Mouse (Mus musculus) fat pad, adult 2 months (tissue): ENCODE measurements around the gene Gm6217.
"Not testable (repeated sequence)": the region's sequence is repeated elsewhere in the genome, so short reads cannot be mapped to it uniquely, and the experiment has no call there.

Experiments
- DNase-seq: peaks from one replicate; pipeline ENCODE4 v3.0.0-alpha.2; 2011; ENCODE audit warnings: low read depth, low spot score; ENCODE audit errors: extremely low read depth

Gene Gm6217

GRCm38 (mm10) chr1:82931326-82931725 is at the start of gene Gm6217:
Gm6217 (minus strand) TSS chr1:82931399.
- not testable (repeated sequence) for DNase-seq

GRCm38 (mm10) chr1:82977840-82978239 is 46.6 kb upstream of the Gm6217 start:
- DNase-seq = no peak

DNA sequence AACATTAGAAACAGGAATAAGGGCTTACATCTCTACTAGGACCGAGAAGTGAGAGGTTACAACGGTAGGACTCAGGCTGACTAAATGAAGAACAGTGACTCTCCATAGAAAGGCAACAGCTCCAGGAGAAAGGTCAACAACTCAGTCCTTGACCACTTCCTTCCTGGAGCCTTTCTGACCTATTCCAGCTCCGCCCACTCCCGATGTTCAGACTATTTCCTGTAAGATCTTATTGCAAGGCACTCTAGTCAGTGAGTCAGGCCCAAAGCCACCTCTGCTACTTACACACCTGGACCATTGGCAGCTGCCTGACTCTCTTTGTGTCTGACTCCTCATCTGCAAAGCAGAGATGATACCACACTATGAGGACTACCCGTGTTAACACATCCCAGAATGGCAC is 44.6 kb upstream of the Gm6217 start:
- no peak for DNase-seq

- DNase-seq = no peak
Observed at GRCm38 (mm10) chr1:82974342-82974741, 43.1 kb upstream of the Gm6217 start.

DNA sequence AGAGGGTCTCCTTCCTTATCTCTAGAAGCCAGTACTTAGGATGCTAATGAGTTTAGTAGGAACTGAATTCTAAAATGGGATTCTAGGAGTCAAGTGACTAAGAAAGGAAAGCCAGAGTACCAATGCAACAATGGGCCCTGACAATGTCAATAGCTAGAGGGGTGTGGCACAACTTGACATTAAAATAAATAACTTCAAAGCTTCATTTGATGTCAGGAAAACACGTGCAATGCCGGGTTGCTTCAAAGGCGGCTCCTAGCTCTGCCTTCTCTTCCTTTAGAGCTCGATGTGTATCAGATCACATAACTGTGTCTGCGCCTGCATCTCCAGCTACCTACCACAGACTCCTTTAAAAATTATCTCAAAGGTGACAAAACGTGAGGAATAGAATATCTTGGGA is 42.7 kb upstream of the Gm6217 start:
- no peak for DNase-seq

GRCm38 (mm10) chr1:82973244-82973643 is 42.0 kb upstream of the Gm6217 start:
- no peak for DNase-seq

- no peak for DNase-seq
Observed at GRCm38 (mm10) chr1:82972046-82972445, 40.8 kb upstream of the Gm6217 start.

DNA sequence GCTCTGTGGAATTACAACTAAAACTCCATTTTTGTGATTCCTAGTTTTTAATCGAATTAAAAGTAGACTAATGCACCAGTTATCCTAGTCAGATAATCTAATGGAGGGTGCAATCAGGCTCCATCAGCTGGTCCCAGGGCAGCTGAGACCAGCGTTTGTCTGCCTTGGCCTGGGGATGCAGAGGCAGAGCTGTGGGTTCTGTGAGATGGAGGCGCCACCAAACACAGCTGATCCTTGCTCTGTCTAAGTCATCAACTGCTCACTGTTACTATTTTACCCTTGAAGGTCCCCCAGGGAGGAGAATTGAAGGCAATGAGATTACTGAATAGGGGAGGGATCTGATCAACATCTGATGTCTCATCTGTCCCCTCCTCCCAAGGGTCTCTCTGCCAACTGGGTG is 35.2 kb upstream of the Gm6217 start:
- no peak for DNase-seq

- no peak for DNase-seq
Observed at GRCm38 (mm10) chr1:82959870-82960385, 28.7 kb upstream of the Gm6217 start, which contains the start of gene Gm47955. Gm47955 (plus strand) TSS chr1:82960286.

- not testable (repeated sequence) for DNase-seq
Observed at GRCm38 (mm10) chr1:82955913-82956312, 24.7 kb upstream of the Gm6217 start, which contains the start of gene Gm7544. Gm7544 (minus strand) TSS chr1:82956013.

GRCm38 (mm10) chr1:82948601-82949000 is 17.4 kb upstream of the Gm6217 start:
- DNase-seq = no peak

DNA sequence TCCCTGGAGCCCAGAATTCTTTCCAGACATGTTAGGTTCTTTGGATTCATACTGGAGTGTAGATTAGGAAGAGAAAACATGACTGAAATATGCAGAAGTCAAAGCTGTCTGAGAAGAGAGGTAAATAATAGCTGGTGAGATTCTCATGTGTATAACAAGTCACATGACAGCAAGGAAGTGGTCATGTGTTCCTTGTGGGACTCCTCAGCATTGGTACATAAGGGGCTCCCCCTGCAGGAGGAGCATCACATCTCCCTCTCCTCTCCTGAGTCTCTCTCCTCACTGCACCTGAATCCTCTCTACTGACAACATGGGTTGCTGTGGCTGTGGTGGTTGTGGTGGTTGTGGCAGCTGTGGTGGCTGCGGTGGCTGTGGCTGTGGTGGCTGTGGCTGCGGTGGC is 14.8 kb upstream of the Gm6217 start:
- DNase-seq = not testable (repeated sequence)

DNA sequence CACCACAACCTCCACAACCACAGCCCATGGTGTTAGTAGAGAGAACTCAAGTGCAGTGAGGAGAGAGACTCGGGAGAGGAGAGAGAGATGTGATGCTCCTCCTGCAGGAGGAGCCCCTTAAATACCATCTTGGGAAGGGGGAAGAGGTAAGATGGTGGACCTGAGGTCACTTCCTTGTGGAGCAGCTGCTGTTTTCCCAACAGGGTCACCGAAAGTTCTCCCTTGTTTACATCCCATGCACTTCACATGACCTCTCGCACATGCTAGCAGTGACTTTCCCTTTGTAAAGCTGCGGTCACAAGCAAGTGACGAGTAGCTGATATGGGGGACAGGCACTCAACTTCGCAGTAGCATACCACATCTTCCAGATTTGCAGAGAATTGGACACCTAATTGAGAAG is 12.1 kb upstream of the Gm6217 start, which contains the start of gene A030003K21Rik:
Gene A030003K21Rik (minus strand): TSS at position 94 of the 400 bp plus-strand sequence.
- DNase-seq = not testable (repeated sequence)

GRCm38 (mm10) chr1:82942505-82942904 is 11.3 kb upstream of the Gm6217 start:
- DNase-seq = not testable (repeated sequence)

DNA sequence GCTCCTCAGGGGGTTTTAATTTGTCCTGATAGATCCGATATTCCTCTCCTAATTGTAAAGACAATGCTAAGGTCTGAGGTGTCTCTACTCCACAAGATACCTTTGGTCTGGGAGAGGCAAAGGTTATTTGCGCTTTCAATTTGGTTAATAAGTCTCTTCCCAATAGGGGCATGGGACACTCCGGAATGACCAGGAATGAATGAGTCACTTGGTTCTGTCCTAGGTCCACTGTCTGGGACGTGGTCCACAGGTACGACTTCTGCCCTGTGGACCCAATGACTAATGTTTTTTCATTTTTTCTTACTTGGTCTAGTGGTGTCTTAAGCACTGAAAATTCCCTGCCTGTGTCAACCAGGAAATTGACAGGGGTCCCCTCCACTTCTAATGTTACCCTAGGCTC is 7.5 kb upstream of the Gm6217 start:
- no peak for DNase-seq

- DNase-seq = not testable (repeated sequence)
Observed at GRCm38 (mm10) chr1:82930558-82930957, 641 bp downstream of the Gm6217 start.

GRCm38 (mm10) chr1:82924650-82925049 is 6.5 kb downstream of the Gm6217 start, which contains the start of gene A030014E15Rik:
A030014E15Rik (plus strand) TSS chr1:82924917.
- no peak for DNase-seq

DNA sequence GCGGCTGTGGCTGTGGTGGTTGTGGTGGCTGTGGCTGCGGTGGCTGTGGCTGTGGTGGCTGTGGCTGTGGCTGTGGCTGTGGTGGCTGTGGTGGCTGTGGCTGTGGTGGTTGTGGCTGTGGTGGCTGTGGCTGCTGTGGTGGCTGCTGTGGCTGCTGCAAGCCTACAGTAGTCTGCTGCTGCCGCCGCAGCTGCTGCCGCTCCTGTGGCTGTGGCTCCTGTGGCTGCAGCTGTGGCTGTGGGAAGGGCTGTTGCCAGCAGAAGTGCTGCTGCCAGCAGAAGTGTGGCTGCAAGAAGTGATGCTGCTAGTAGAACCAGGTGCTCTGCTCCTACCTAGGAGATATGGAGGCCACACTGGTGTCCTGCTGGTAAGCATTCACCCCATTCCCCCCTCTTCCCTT is 17.8 kb downstream of the Gm6217 start:
- not testable (repeated sequence) for DNase-seq

DNA sequence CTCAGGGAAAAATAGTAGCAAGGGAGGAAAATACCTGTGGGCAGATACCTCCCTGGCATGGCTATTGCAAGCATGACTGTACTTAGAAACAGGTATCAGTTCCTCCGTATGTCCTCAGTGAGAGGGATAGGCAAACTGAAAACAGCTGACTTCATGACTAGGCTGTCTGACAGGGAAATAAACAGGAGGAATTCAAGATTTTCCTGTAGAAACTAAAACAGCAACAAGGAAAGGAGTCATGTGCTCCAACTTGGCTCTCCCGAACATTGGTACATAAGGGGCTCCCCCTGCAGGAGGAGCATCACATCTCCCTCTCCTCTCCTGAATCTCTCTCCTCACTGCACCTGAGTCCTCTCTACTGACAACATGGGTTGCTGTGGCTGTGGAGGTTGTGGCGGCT is 18.2 kb downstream of the Gm6217 start, which contains the start of gene A030005L19Rik:
Gene A030005L19Rik (plus strand): TSS at position 301 of the 400 bp plus-strand sequence.
- no peak for DNase-seq

DNA sequence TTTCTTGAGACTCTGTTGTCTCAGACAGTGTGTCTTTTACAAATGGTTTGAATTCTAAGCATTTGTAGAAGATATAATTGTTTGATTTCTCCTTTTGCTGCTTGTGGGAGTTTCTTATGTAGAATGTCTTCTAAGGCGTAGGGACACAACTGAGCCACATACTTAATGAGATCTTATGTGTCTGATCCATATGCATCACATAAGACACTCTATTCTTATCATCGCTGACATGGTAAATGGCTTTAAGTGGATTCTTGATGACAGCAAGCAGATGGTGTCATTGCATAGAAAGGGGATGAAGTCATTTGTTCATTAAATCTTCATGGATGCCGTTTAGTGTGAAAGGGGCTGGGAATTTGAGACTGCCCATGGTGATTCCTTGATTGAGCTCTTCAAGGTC is 25.3 kb downstream of the Gm6217 start:
- DNase-seq = no peak

DNA sequence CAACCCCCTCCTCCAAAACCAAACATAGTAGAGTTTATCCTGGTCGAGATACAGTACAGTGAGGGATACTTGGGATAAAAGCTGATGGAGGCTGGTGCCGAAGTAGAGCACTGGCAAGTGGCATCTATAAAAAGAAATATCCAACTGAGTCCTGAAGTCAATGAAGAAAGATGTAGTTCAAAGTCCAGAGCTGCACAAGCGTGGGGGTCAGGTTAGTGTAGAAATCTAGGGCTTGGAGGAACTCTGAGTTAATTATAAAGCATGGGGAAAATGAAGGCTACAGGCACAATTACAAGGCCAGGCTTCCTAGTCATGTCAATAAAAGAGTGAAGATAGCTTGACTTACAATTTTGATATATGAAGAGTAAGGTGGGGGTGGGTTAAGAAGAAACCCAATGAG is 30.0 kb downstream of the Gm6217 start:
- no peak for DNase-seq

DNA sequence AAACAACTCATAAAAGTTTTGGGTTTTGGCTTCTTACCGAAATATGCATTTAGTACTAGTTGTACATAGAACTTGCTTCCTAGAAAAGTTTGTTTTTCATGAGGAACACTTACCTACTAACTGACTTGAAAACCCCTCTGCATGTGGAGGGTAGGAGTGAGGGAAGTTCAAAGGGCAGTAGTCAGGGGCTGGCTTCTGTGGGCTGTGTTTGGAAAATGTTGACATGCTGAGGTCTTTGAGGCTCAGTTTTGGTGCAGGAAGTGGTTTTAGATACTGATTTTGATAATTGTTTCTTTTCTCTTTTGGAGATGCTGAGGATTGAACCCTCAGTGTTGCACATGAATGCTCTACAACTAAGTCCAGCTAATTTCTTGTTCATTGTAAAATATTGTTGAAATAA is 30.6 kb downstream of the Gm6217 start:
- no peak for DNase-seq

DNA sequence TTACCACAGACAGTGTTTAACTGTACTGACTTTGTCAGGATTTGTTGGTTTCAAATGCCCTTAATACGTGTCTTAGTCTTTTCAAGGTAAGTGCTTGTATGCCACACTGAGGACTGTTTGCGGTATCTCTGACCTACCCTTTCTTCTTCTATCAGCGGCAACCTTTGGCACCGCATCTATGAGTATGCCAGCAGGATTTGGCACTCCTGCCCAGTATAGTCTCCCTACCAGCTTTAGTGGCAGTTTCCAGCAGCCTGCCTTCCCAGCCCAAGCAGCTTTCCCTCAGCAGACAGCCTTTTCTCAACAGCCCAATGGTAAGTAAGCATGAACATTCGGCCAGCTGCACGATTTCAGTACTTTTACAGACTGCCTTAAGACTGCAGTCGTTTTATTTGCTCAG is 37.9 kb downstream of the Gm6217 start:
- no peak for DNase-seq
